Mouse (Mus musculus): ENCODE measurements around the gene Plce1.

- no peak for TF ChIP-seq CTCF (conservative IDR thresholded peaks at IDR 0.05; ENCODE audit: insufficient read depth, insufficient read length, low read depth, low read length)
- TF ChIP-seq POLR2A (IDR thresholded peaks at IDR 0.05; ENCODE audit: low read depth, low read length) = no peak
These were observed 223.8 kb downstream of the Plce1 start for GRCm38 (mm10) chr19:38704742-38705141.

All from kidney, adult 2 months (tissue).